Mouse (Mus musculus) forebrain, embryonic 15.5 days (tissue): ENCODE data around the gene Ccdc115. TPM values are rescaled to one million over a fixed set of nuclear protein-coding genes. Genes with fewer than 3 reads are reported as not detected.
A peak's percentile ranks its signal among the peaks of the same experiment; 100 is the strongest.

ENCODE experiments used
- ATAC-seq: fragments of 200-750 bp; cut with Nextera tagmentation; replicated peaks from 2 replicates; pipeline ENCODE4 v1.8.0; 2017; ENCODE audit warnings: mild to moderate bottlenecking, moderate TSS enrichment, moderate library complexity
- H3K27ac ChIP-seq: fragments of 300-500 bp; sonication (generic); replicated peaks from 2 replicates; pipeline ENCODE4 v1.5.1; 2015; ENCODE audit warnings: mild to moderate bottlenecking, inconsistent platforms
- H3K27me3 ChIP-seq: fragments of 300-500 bp; sonication (generic); 2 replicates; pipeline ENCODE4 v1.6.1; 2015; ENCODE audit warnings: inconsistent platforms
- H3K36me3 ChIP-seq: fragments of 300-500 bp; sonication (generic); 2 replicates; pipeline ENCODE4 v1.6.1; 2015; ENCODE audit warnings: mild to moderate bottlenecking, inconsistent platforms
- H3K4me1 ChIP-seq: fragments of 300-500 bp; sonication (generic); 2 replicates; pipeline ENCODE4 v1.6.1; 2015; ENCODE audit warnings: inconsistent platforms
- H3K4me2 ChIP-seq: fragments of 300-500 bp; sonication (generic); replicated peaks from 2 replicates; pipeline ENCODE4 v1.6.1; 2015; ENCODE audit warnings: mild to moderate bottlenecking, inconsistent platforms
- H3K4me3 ChIP-seq: fragments of 300-500 bp; sonication (generic); 2 replicates; pipeline ENCODE4 v1.5.1; 2015; ENCODE audit warnings: mild to moderate bottlenecking, inconsistent platforms
- H3K9ac ChIP-seq: fragments of 300-500 bp; sonication (generic); replicated peaks from 2 replicates; pipeline ENCODE4 v1.6.1; 2015; ENCODE audit warnings: mild to moderate bottlenecking, inconsistent platforms
- H3K9me3 ChIP-seq: fragments of 300-500 bp; sonication (generic); 2 replicates; pipeline ENCODE4 v1.6.1; 2016; ENCODE audit warnings: inconsistent platforms
- WGBS: fragments of 180-500 bp; shearing (Covaris S2); methylation state at CpG from one replicate; pipeline ENCODE4 v1.1.7; 2015; ENCODE audit warnings: mixed read lengths; 5-methylcytosine and 5-hydroxymethylcytosine counted together
- microRNA-seq: library from miRNA; unstranded; fragments of <30 nt; microRNA quantifications from one replicate; pipeline ENCODE4, GENCODE M21; 2016
- polyA plus RNA-seq: library from polyadenylated mRNA; unstranded; fragments of >200 nt; fragmentation: Nextera tagmentation; extraction: Ambion mirVana; gene quantifications from 2 replicates; pipeline ENCODE4 v1.2.1, GENCODE M21; 2015

Ccdc115 gene
- polyA plus RNA-seq, 1 experiment from 2014 or later = 70.9 TPM

- H3K9ac ChIP-seq = no peak overlapping the region
- H3K27me3 ChIP-seq = no peaks in the 10 kb centered on the region
- no peaks in the 10 kb centered on the region for H3K9me3 ChIP-seq
- no peak overlapping the region for H3K4me3 ChIP-seq
- H3K36me3 ChIP-seq = no peaks in the 10 kb centered on the region
- WGBS = 76% methylated on average over 4 of the region's 4 CpGs
- peak; percentile 73 for ATAC-seq
- H3K4me2 ChIP-seq = no peak overlapping the region
- H3K4me1 ChIP-seq = peaks cover 17% of the 10 kb centered on the region; the same call in 1 of the 2 replicates
- 0 out of 2 replicates have a peak overlapping the region, but pooled peaks have one; percentile 15 for H3K27ac ChIP-seq
Measured at GRCm38 (mm10) chr1:34396321-34396720, 43.2 kb downstream of the Ccdc115 start.

DNA sequence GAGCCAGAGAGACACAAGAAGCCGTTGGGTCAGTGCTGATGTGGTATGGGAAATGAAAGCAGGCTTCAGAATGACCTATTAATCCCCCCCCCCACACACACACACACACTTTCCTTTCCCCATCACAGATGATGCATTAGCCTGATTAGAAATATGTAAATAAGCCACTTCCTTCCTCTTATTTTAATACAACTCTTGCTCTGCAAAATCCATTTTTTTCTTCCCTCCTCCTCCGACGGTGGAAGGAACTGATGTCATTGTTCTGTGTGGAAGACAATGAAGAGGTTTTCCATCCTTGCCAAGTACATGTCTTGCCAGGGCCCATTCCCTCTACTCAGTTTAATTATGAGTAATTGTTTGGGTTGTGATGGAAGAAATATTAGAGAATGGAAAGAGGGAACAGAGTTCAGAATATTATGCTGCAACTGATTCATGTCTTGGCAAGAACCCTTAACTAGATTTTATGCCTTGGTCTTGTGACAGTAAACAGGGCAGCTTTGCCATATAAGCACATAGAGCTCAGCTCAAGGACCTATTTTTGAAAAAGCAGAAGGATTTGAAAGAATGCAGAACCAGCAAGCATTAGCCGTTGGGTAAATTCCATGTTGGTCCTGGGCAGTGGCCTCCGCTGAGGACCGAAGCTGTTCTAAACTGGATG, 50.1 kb downstream of the Ccdc115 start:
- Histone ChIP-seq H3K9me3 (no peaks in the 10 kb centered on the region), H3K27me3 (no peaks in the 10 kb centered on the region), H3K4me3 (no peak overlapping the region), H3K4me1 (0 out of 2 replicates have a peak, but pooled peaks cover 7% of the 10 kb centered on the region), H3K4me2 (no peak overlapping the region), H3K36me3 (no peaks in the 10 kb centered on the region), H3K27ac (no peak overlapping the region), H3K9ac (no peak overlapping the region)
- no peak for ATAC-seq
- 76% methylated on average over 6 of the region's 6 CpGs for WGBS

DNA sequence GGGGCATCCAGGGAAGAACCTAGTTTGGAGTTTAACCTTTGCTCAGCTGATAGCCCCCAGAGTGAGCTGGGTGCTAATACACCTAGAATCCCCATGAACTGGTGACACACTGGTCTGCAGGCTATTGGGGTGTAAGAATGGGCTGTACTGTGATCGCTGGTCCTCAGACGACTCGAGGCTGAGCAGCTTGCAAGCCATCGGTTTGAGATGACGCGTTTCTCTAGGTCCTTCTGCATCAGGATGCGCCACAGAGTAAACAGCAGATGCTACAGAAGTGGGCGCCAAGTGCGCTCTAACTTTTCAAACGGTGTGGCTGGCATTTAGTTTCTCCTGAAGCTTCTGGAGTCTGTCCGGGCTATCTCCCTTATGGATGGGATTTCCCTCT, 50.6 kb downstream of the Ccdc115 start:
- ATAC-seq = no peak

DNA sequence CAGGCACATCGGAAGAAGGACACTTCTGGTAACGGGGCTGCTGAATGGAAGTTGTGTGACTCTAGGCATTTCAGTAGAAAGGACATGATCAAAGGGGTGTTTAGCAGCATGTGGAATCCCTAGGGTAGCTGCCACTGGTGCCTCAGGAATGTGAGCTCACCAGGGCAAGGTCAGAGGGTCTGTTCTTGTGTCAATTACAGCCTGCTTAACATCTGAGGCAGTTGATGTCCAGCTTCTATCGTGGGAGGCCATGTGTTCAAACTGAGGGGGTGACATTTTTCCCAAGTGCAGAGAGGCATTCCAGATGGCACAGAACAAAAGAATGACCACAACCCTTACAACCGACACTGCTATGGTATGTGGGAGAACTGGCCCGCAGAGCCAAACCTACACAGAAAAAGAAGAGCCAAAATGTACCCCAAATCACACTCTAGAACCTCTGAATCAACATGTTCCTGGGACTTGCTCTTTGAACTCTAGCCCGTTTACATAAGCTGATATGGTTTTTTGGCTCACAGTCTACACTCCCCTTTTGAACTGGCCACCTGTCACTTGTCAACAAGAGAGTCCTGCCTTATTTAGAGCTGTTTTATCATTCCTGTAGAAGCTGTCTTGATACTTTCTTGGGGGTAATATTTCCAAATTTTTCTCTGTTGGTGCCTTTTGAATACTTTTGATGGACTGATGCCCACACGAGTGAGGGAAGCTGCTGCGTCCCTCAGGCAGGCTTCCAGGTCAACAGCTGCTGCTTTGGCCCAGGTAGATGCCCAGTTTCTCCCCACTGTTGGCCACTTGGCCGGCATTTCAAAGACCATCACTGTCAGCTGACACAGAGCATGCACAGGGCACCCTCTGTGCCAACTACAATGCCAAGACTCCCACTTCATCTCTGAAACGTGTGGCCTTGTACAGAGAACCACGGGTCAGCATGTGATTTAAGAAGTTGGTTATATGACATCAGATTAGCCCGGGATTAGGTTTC, 51.8 kb downstream of the Ccdc115 start:
- Histone ChIP-seq H3K4me1 (0 out of 2 replicates have a peak, but pooled peaks cover 7% of the 10 kb centered on the region), H3K4me2 (no peak overlapping the region), H3K9me3 (no peaks in the 10 kb centered on the region), H3K27me3 (no peaks in the 10 kb centered on the region), H3K36me3 (no peaks in the 10 kb centered on the region), H3K4me3 (no peak overlapping the region), H3K27ac (no peak overlapping the region), H3K9ac (no peak overlapping the region)
- 75% methylated on average over 12 of the region's 12 CpGs for WGBS
- ATAC-seq = no peak

More for the DNA sequence above, 50.6 kb downstream of the Ccdc115 start:
- 0 out of 2 replicates have a peak, but pooled peaks cover 7% of the 10 kb centered on the region for H3K4me1 ChIP-seq
- no peak overlapping the region for H3K4me3 ChIP-seq
- H3K36me3 ChIP-seq = no peaks in the 10 kb centered on the region
- WGBS = 79% methylated on average over 11 of the region's 11 CpGs
- H3K4me2 ChIP-seq = no peak overlapping the region
- H3K9me3 ChIP-seq = no peaks in the 10 kb centered on the region
- H3K9ac ChIP-seq = no peak overlapping the region
- no peaks in the 10 kb centered on the region for H3K27me3 ChIP-seq
- no peak overlapping the region for H3K27ac ChIP-seq

Small RNA genes within 50 kb of the gene (microRNA-seq; reads per million reads assigned to microRNA genes)
- 2.0 reads per million for gene Mir5103

Other genes starting within 250 kb of the Ccdc115 start
- 62.1 and 66.7 TPM in 2 replicates for gene Imp4, start 179 bp upstream of the Ccdc115 start, polyA plus RNA-seq
- gene Ptpn18, start 20.1 kb upstream of the Ccdc115 start, polyA plus RNA-seq = 3.9 and 8.0 TPM in 2 replicates
- not detected in 2 replicates for gene Prss39, start 58.7 kb upstream of the Ccdc115 start, polyA plus RNA-seq
- gene Cfc1, start 96.0 kb upstream of the Ccdc115 start, polyA plus RNA-seq = not detected in 2 replicates
- not detected in 2 replicates for gene Prss40, start 121.3 kb upstream of the Ccdc115 start, polyA plus RNA-seq
- 24.0 and 24.2 TPM in 2 replicates for gene Amer3, start 140.0 kb upstream of the Ccdc115 start, polyA plus RNA-seq